8 mouse cellular contexts compared by ENCODE assay signal in the genomic region with DNA sequence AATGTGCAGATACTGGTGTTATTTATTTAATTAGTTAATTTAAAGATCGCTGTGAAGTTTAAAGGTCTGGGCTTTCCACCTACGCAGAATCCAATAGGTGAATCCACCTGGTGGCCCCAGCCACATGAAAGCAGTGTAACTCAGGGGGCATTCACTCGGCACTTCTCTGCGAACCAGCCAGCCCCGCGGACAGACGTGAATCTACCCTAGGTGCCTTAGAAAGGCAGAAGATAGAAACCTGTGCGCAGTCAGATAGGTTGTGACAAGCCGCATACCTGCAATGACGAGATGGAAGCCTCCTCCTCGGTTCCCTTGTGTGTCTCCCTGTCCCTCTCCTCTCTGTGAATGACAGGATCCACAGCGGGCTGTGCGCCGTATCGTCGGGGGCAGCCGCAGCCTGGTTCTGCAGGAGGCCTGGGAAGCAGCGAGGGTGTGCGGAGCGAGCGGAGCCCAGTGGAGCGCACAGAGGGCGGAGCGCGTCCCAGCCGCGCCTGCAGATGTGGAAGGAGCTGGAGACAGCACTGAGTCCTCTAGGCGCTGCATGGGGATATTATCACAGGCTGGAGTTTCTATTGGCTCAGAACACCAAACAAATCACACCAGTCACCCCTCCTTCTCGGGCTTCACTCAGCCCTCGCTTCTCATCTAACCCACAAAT. TPM values are rescaled to one million over a fixed set of nuclear protein-coding genes. Genes with fewer than 3 reads are reported as not detected.
A peak's percentile ranks its signal among the peaks of the same experiment; 100 is the strongest.
DNase-seq lines count a peak whose midpoint lies in the region; ATAC-seq and TF ChIP-seq lines count a peak whose summit lies in the region.

A gene (minus strand): TSS at position 522 of the 658 bp plus-strand sequence.

- H3K27me3 ChIP-seq in kidney, embryonic 15.5 days: 0 out of 2 replicates have a peak, but pooled peaks cover 10% of the 10 kb centered on the region
- no peaks in the 10 kb centered on the region; the same call in none of the 2 replicates for H3K27me3 ChIP-seq in embryonic facial prominence, embryonic 13.5 days
- H3K27me3 ChIP-seq in heart, embryonic 16.5 days (ENCODE audit: control insufficient read depth, insufficient read depth, low read length): 0 out of 2 replicates have a peak, but pooled peaks cover 2% of the 10 kb centered on the region

- peak; percentile 99 for ATAC-seq in kidney, embryonic 15.5 days (replicated peaks; ENCODE audit: low FRiP score)
- peak; percentile 72; the same call in 1 of the 2 replicates for ATAC-seq in embryonic facial prominence, embryonic 13.5 days (ENCODE audit: insufficient number of reproducible peaks, insufficient read depth, low FRiP score, low TSS enrichment, low read depth)
- no peak for ATAC-seq in heart, embryonic 16.5 days (replicated peaks; ENCODE audit: extremely low read depth, insufficient read depth, low FRiP score)

- H3K9ac ChIP-seq in kidney, embryonic 15.5 days: 0 out of 2 replicates have a peak within 1 kb of the TSS, but pooled peaks have one; percentile 21
- H3K9ac ChIP-seq in embryonic facial prominence, embryonic 13.5 days: peak within 1 kb of the TSS; percentile 66
- no peak within 1 kb of the TSS for H3K9ac ChIP-seq in heart, embryonic 16.5 days (ENCODE audit: low read length)

- H3K9me3 ChIP-seq in kidney, embryonic 15.5 days (replicated peaks): no peaks in the 10 kb centered on the region
- no peaks in the 10 kb centered on the region for H3K9me3 ChIP-seq in embryonic facial prominence, embryonic 13.5 days
- no peaks in the 10 kb centered on the region for H3K9me3 ChIP-seq in heart, embryonic 16.5 days (replicated peaks; ENCODE audit: control insufficient read depth, low read length)

- DNase-seq in kidney, adult 8-10 months: no peak
- DNase-seq in left cerebral cortex, adult 2 months (ENCODE audit: extremely low spot score in 1 of 2, low spot score in 2 of 2): peak; percentile 72 to 80
- DNase-seq in lung, postnatal 25 days (ENCODE audit: low spot score): peak; percentile 33
- peak; percentile 77 for DNase-seq in right cerebral cortex, adult 18-20 months
- DNase-seq in spleen, postnatal 14 days (ENCODE audit: low spot score in 2 of 2): no peak

- peak within 1 kb of the TSS; percentile 43 for H3K4me3 ChIP-seq in kidney, embryonic 15.5 days (replicated peaks)
- H3K4me3 ChIP-seq in embryonic facial prominence, embryonic 13.5 days: peak within 1 kb of the TSS; percentile 52
- peak within 1 kb of the TSS; percentile 43 for H3K4me3 ChIP-seq in heart, embryonic 16.5 days (ENCODE audit: low read length)
- H3K4me3 ChIP-seq in left cerebral cortex, adult 2 months: peak within 1 kb of the TSS; percentile 47

- intact Hi-C loops in left cerebral cortex, adult 2 months (cut with DNase I): loop anchor here (2.0 to 5.0 kb wide), 2 partner anchors 76 to 329 kb away; no protein-coding TSS in a partner anchor

- no peaks in the 10 kb centered on the region for H3K36me3 ChIP-seq in kidney, embryonic 15.5 days
- H3K36me3 ChIP-seq in embryonic facial prominence, embryonic 13.5 days: no peaks in the 10 kb centered on the region
- no peaks in the 10 kb centered on the region for H3K36me3 ChIP-seq in heart, embryonic 16.5 days (ENCODE audit: control insufficient read depth, insufficient read depth)

- peak within 1 kb of the TSS; percentile 71 for H3K4me2 ChIP-seq in kidney, embryonic 15.5 days
- peak within 1 kb of the TSS; percentile 78 for H3K4me2 ChIP-seq in embryonic facial prominence, embryonic 13.5 days
- peak within 1 kb of the TSS; percentile 65 for H3K4me2 ChIP-seq in heart, embryonic 16.5 days (ENCODE audit: low read depth, low read length)

- 4% methylated on average over 30 of the region's 30 CpGs for WGBS in kidney, embryonic 15.5 days
- 3% methylated on average over 30 of the region's 30 CpGs for WGBS in embryonic facial prominence, embryonic 13.5 days
- WGBS in heart, embryonic 16.5 days: 4% methylated on average over 30 of the region's 30 CpGs

- no peak within 1 kb of the TSS for H3K27ac ChIP-seq in kidney, embryonic 15.5 days
- no peak within 1 kb of the TSS for H3K27ac ChIP-seq in embryonic facial prominence, embryonic 13.5 days
- no peak within 1 kb of the TSS for H3K27ac ChIP-seq in heart, embryonic 16.5 days (ENCODE audit: low read length)
- H3K27ac ChIP-seq in left cerebral cortex, adult 2 months: peak within 1 kb of the TSS; percentile 73

- TF ChIP-seq CTCF in left cerebral cortex, adult 2 months (IDR thresholded peaks at IDR 0.05): no peak

- H3K4me1 ChIP-seq in kidney, embryonic 15.5 days: peaks cover 7% of the 10 kb centered on the region
- H3K4me1 ChIP-seq in embryonic facial prominence, embryonic 13.5 days: peaks cover 9% of the 10 kb centered on the region
- H3K4me1 ChIP-seq in heart, embryonic 16.5 days (ENCODE audit: control insufficient read depth, insufficient read depth, low read length): no peaks in the 10 kb centered on the region

RNA-seq across cellular contexts. Expression of the gene that starts here (rescaled TPM):
- polyA plus RNA-seq in kidney, embryonic 15.5 days (2015; fragmentation: Nextera tagmentation; extraction: Ambion mirVana): 0.16 and 0.31 TPM in 2 replicates
- polyA plus RNA-seq in embryonic facial prominence, embryonic 13.5 days (2015; fragmentation: Nextera tagmentation; extraction: Ambion mirVana): 2.0 and 2.8 TPM in 2 replicates
- polyA plus RNA-seq in heart, embryonic 16.5 days (2015; fragmentation: Nextera tagmentation; extraction: Ambion mirVana): 0.11 and 0.19 TPM in 2 replicates
- total RNA-seq in left cerebral cortex, adult 2 months (2021): 10 to 100 TPM; 23.1 to 23.6 TPM

Comparison
In these comparisons a context has a peak if more than half of its experiments do, and no peak if none do; other contexts are left out.
1. Peak in ATAC-seq, H3K4me3 ChIP-seq, H3K9ac ChIP-seq and H3K4me2 ChIP-seq in kidney, embryonic 15.5 days; RNA of the gene not detected or under 1 TPM.
2. DNase-seq: peak in left cerebral cortex, adult 2 months (2 of 2), lung, postnatal 25 days (single experiment) and right cerebral cortex, adult 18-20 months (single experiment); none in kidney, adult 8-10 months (0 of 2) and spleen, postnatal 14 days (0 of 2).
3. Peak in every context shown above with its lines, with median percentiles within 50 percentile points of each other: H3K4me2 ChIP-seq and H3K4me3 ChIP-seq.